Mouse (Mus musculus) natural killer cell, adult 2 months (primary cell): ENCODE measurements around the gene Jun.

ENCODE experiments used
- DNase-seq, 2 experiments: peaks; one replicate each; pipeline ENCODE4 v3.0.0; 2022; ENCODE audit warnings: low spot score in 2 of 2

Gene Jun

DNA sequence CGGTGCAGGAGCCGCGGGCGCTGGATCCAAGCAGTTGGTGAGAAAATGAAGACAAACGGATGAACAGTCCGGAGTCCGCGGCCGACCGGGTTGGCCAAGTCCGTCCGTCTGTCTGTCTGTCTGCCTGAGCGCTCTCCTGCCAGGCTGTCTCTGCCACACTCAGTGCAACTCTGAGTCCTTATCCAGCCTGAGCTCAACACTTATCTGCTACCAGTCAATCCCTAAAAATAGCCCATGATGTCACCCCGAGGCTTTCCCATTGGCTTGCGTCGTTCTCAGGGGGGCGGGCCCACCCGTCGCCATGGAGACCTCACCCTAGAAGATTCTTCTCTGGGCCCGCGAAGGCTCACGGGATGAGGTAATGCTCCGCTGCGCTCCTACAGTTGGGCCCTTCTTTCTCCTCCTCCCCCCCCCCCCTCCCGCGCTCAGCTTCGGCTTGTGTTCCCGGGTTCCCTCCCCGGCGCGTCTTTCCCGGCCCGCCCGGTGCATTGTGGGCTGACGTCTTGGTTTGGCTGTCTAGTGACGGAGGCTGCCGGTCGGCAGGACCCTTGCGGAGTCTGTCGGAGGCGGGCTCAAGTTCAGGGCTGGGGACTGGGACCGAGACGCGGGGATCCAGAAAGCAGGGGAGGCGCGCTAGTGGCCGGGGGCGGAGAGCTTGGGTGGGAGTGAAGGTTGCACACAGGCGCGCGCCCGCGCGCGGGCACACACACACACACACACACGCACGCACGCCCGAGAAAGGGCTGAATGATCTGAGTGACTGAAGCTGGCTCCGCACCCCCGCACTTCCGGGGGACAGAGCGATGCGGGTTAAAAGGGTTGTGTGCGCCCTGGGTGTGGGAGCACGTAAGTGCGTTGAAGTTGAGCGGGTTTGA is at the start of gene Jun:
Gene Jun, minus strand, starts transcription at position 198 of the 875 bp plus-strand sequence.
- DNase-seq, result peak; percentile 100

DNA sequence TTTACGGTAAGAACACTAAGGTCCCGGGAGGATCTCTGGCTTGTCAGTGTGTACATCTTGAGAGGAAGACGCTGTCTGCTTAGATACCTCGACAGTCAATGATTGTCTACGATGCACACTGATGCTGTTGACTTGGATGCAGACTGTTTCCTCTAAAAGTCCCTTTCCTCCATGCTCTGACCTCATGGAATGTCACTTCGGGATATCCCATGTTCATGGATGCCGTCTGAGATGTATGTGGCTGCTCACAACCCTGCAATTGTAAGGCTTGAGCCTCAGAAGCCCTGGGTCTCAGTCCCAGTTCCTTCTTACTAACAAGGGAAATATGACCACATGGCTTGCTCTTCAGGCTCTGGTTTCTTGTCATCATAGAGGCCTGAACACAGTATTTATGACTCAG is 49.7 kb upstream of the Jun start:
- DNase-seq, result no peak

- no peak for DNase-seq
Observed at GRCm38 (mm10) chr4:95100694-95101093, 48.7 kb upstream of the Jun start.

DNA sequence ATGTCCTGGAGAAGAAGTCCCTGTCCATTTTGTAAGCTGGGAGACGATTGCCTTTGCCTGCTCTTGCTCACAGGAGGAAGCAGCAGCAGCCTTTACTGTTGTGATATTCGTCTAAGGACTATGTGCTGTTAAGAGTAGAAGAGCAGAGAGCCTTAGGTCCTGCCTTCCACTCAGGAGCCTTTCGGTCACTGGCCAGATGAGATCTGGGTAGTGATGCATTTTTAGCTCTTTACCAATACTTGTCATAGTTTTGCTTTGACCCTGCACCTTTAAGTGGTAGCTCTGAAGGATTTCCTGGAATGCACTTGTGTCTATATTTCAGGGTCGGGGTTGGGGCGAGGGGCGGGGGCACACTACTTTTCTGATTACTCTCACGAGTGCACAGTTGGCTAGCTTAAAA is 47.4 kb upstream of the Jun start:
- DNase-seq, result no peak

GRCm38 (mm10) chr4:95098722-95099097 is 46.7 kb upstream of the Jun start:
- no peak for DNase-seq

DNA sequence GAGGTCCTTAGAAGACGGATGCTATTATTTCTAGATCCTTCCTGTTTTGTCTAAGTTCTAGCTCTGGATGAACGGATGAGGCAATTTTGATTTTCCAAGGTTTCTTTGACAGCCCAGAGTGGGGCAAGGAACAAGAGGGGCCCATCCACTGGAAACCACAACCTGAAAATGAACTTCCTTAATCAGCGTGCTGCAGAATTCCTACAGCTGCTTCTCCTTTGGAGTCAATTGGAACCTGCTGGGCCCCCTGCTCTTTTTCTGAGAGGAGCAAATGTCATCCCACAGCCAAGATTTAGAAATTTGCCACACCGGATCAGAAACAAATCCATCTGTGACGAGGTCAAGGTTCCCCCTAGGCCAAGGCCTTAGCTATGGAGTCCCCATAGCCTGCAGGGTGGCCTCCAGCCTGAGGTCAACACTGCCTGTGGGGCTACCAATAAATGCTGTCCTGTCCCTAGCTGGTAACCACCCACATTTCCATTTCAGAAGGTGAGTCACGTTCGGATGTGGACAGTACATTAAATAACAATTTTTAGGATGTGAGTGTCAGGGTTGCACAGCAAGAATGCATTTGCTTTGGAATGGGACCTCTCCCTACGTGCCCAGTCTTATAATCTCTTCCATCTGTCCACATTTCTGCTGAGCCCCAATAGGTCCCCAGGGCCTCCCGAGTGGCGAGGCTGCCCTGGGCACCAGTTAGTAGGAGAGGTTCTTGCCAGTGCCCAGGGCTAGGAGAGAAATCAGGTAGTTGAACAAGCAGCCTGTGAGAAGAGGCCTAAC is 46.1 kb upstream of the Jun start:
- DNase-seq, result no peak

- no peak for DNase-seq
Observed at GRCm38 (mm10) chr4:95096731-95097130, 44.7 kb upstream of the Jun start.

- DNase-seq, result no peak
Observed at GRCm38 (mm10) chr4:95095911-95096310, 43.9 kb upstream of the Jun start.

- no peak for DNase-seq
Observed at GRCm38 (mm10) chr4:95095355-95095754, 43.3 kb upstream of the Jun start.

DNA sequence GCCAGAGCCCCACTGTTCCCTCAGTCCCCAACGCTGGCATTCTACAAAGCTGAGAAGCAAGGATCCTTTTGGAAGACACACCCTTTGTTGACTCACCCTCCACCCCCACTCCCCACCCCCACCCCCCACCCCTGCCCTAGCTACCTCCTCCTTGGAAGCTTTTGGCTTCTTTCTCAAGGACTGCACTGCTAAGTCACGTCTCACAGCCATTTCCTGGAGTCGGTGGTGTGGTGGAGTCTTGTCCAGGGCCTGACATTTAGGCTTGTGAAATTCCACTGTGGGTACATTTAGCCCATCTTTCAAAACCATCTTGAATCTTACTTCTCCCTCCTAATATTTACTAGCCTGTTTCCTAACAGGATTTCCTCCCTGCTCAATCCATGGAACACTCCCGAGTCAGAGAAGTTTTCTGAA is 42.7 kb upstream of the Jun start:
- DNase-seq, result no peak

- DNase-seq, result no peak
Observed at GRCm38 (mm10) chr4:95093615-95094014, 41.6 kb upstream of the Jun start.

DNA sequence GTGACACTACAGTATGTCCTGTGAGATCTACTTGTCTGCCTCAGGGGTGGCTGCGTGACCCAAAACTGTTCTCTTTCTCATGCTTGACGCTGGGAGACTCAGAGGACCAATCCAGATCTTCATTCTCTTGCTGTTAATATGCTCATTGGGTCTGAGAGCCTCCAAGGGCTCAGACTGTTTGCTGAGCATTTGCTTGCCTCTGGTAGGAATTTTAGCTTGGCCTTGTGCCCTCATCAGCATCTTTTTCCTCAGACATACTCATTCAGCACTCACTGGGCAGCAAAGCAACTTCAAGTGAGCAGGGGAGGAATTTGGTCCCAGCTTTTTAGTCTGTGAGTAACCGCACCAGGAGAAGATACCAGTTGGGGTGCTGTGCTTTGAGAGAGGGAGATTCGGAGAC is 40.5 kb upstream of the Jun start:
- DNase-seq, result no peak

DNA sequence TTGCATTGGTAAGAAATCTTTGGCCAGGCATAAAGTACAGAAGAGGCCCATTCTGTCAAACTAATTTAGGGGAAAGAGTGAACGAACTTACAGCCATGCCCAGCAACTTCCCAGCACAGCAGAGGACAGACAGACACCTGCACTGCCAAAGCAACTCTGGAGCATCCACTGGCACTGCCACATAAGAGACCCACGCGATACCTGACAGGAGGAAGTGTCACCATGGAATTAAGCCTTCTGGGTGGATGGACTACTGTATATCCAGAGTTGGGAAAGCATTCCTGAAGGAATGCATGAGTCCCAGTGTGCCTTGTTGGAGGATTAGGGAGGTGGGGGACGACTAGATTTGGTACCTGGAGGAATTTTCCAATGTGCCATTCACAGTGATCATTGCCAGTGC is 39.5 kb upstream of the Jun start:
- DNase-seq, result no peak

DNA sequence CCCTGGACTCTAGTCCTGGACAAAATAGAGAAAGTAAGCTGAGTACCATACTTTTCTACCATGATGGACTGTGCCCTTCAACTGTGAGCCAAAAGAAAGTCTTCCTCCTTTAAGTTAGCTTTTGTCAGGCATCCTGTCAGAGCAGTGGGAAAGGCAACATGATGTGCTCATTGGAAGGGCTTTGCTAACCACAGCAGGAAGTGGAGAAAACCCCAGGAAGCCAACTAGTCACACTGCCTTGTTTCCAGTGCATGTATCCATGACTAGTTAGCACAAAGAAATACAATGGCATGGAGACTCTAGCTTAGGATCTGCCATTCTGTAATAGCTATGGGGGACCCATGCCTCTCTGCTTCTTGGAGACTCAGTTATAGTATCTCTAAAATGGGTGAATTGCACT is 37.9 kb upstream of the Jun start:
- no peak for DNase-seq

GRCm38 (mm10) chr4:95089053-95089452 is 37.0 kb upstream of the Jun start:
- no peak for DNase-seq

- peak; percentile 17 to 18 for DNase-seq
Observed at GRCm38 (mm10) chr4:95083957-95084356, 31.9 kb upstream of the Jun start.

- no peak for DNase-seq
Observed at GRCm38 (mm10) chr4:95083191-95083729, 31.2 kb upstream of the Jun start.

- no peak for DNase-seq
Observed at GRCm38 (mm10) chr4:95082481-95083088, 30.6 kb upstream of the Jun start.

DNA sequence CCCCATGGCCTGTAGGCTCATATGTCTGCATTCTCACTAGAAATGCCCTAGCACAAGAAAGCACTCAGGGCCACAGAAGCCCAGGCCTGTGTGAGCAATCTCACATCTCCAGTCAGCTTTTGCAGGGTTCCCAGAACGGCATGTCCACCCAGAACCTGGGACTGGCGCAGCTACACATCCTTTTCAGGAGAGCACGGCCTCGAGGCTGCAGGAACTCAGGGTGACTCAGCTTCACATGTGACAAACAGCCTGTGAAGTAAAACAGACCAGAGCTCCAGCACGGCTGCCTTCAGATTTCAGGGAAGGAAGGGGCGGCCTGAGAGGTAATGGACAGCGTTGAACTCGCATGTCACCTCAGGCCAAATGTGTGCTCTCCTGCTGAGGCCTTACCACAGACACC is 29.6 kb upstream of the Jun start:
- DNase-seq, result no peak

DNA sequence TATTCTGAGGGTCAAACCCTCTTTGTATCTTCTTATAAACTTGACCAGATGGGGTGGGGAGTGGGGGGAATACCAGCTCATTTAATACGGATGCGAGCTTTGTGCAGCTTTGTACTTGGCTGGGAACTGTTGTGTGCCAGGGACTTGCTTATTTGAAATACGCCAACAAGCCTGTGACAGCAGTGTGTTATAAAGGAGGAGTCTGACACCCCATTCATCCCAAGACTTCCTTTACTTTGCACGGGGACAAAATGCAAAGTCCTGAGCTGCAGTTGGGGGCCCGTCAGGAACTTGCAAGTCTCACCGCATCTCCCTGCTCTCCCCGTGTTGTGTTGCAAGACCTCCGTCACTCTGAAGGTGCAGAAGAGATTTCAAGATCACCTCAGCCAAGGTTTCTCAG is 26.6 kb upstream of the Jun start:
- DNase-seq, result no peak

DNA sequence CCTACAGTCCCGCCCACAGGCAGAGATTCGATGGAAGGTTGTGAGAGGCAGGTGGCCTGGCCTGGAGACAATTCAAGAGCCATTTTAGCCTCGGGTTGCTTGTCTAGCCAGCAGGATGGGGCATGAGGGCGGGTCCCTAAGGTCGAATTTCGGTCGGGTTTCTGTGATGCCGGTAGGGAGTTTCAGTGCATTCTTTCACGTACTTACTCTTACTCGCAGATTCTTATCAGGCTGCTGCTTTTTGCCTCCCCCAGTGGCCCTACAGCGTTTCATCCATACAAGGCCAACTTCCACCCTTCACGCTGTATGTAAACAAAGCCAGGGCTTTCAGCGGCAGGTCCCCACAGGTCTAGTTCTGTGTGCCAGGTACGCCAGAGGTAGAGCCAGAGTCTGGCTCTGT is 24.3 kb upstream of the Jun start:
- DNase-seq, result no peak

DNA sequence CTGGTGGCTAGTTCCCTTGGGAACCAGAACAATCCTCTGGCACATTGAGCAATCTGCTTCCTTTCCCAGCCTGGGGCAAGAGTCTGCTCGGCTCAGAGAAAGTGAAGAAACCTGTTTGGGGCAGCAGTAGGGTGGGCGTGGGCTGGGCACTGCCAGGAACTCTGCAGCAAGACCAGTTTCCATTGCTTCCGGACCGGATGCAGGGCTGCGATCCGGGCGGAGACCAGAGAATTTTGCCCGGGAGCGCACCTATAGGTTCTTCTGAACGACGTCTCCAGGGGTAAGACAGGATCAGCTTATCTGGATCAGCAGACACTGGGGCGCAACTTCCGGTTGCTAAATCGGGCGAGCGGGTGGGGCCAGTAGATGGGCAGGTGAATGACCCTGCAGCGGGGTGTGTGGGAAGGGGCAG is 23.6 kb upstream of the Jun start:
- no peak for DNase-seq
